Mouse (Mus musculus): ENCODE results near the gene Il18bp. TPM values are rescaled to one million over a fixed set of nuclear protein-coding genes. Genes with fewer than 3 reads are reported as not detected.

The Il18bp gene
- total and polyA plus RNA-seq, 3 experiments = 1.0 to 1.8 TPM; not detected in 1

- TF ChIP-seq MAZ (IDR thresholded peaks at IDR 0.05; ENCODE audit: low read depth, low read length) (no peak), POLR2A (IDR thresholded peaks at IDR 0.05; ENCODE audit: control insufficient read depth in 1 of 2, insufficient read depth in 1 of 2, low read depth in 1 of 2, low read length in 2 of 2, poor library complexity in 1 of 2) (no peak), GABPA (IDR thresholded peaks at IDR 0.05; ENCODE audit: low read depth, low read length) (no peak), MAX (IDR thresholded peaks at IDR 0.05; ENCODE audit: low read length) (no peak), CHD2 (IDR thresholded peaks at IDR 0.05; ENCODE audit: low read length) (no peak), CTCF (IDR thresholded peaks at IDR 0.05 in 2 of 3, conservative IDR thresholded peaks at IDR 0.05 in 1 of 3; ENCODE audit: control insufficient read depth in 1 of 3, insufficient read depth in 1 of 3, low read depth in 2 of 3, low read length in 3 of 3, poor library complexity in 1 of 3, severe bottlenecking in 1 of 3) (no peak), POLR2AphosphoS2 (IDR thresholded peaks at IDR 0.05; ENCODE audit: low read length) (no peak), MAFK (IDR thresholded peaks at IDR 0.05; ENCODE audit: borderline replicate concordance, low read depth, low read length) (no peak), USF1 (IDR thresholded peaks at IDR 0.05; ENCODE audit: low read depth, low read length) (no peak), JUND (IDR thresholded peaks at IDR 0.05; ENCODE audit: low read depth, low read length) (no peak), SMC3 (IDR thresholded peaks at IDR 0.05; ENCODE audit: low read depth, low read length) (no peak), ETS1 (IDR thresholded peaks at IDR 0.05; ENCODE audit: low read depth, low read length) (no peak), KAT2A (conservative IDR thresholded peaks at IDR 0.05; ENCODE audit: low read depth, low read length) (no peak), MEF2A (IDR thresholded peaks at IDR 0.05; ENCODE audit: extremely low read depth, insufficient replicate concordance, low read depth, low read length, poor library complexity, severe bottlenecking) (no peak), HCFC1 (IDR thresholded peaks at IDR 0.05; ENCODE audit: low read depth, low read length) (no peak), E2F4 (IDR thresholded peaks at IDR 0.05; ENCODE audit: borderline replicate concordance, low read depth, low read length) (no peak), ELF1 (IDR thresholded peaks at IDR 0.05; ENCODE audit: low read depth, low read length) (no peak), ZC3H11A (IDR thresholded peaks at IDR 0.05; ENCODE audit: low read depth, low read length) (no peak), ZNF384 (IDR thresholded peaks at IDR 0.05; ENCODE audit: low read depth, low read length) (no peak)
- Histone ChIP-seq H3K79me2 (ENCODE audit: control insufficient read depth, insufficient read depth, low read length, poor library complexity) (no peaks in the 10 kb centered on the region), H3K27me3 (ENCODE audit: control insufficient read depth in 1 of 2, insufficient read depth in 2 of 2, low read length in 2 of 2) (no peaks in the 10 kb centered on the region), H3K36me3 (ENCODE audit: control insufficient read depth in 1 of 2, insufficient read depth in 2 of 2, low read length in 2 of 2) (peaks cover 0 to 13% of the 10 kb centered on the region in 2 experiments; a peak in 2 of 4 replicates), H3K4me3 (ENCODE audit: control insufficient read depth in 1 of 2, insufficient read depth in 1 of 2, low read depth in 2 of 2, low read length in 2 of 2) (no peak overlapping the region), H3K27ac (ENCODE audit: control insufficient read depth, low read depth, low read length) (no peak overlapping the region), H3K4me1 (ENCODE audit: control insufficient read depth in 1 of 2, insufficient read depth in 2 of 2, low read length in 2 of 2) (no peaks in the 10 kb centered on the region), H3K9me3 (replicated peaks; ENCODE audit: insufficient read depth, low read length) (no peaks in the 10 kb centered on the region), H3K9ac (ENCODE audit: control insufficient read depth, low read depth, low read length, poor library complexity, severe bottlenecking) (no peak overlapping the region)
- DNase-seq (ENCODE audit: low read depth, low spot score) = no peak
Measured at GRCm38 (mm10) chr7:101999461-102000151, 18.9 kb downstream of the Il18bp start.

DNA sequence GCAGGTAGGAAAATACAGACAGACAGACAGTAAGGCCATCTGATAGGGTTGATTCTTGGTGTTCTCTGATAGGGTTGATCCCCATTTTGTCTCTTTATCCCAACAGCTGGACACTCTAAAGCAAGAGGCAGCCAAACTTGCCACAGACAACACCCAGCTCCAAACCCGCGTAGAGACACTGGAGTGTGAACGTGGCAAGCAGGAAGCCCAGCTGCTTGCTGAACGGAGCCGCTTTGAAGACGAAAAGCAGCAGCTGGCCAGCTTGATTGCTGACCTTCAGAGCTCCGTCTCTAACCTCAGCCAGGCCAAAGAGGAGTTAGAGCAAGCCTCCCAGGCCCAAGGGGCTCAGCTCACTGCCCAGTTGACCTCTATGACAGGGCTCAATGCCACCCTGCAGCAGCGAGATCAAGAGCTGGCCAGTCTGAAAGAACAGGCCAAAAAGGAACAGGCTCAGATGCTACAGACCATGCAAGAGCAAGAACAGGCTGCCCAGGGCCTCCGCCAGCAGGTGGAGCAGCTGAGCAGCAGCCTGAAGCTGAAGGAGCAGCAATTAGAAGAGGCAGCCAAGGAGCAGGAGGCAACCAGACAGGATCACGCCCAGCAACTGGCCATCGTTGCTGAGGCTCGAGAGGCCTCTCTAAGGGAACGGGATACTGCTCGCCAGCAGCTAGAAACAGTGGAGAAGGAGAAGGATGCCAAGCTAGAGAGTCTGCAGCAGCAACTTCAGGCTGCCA is 20.1 kb downstream of the Il18bp start:
- DNase-seq (ENCODE audit: low read depth, low spot score) = peak; percentile 76
- no peak overlapping the region for H3K9ac ChIP-seq (ENCODE audit: control insufficient read depth, low read depth, low read length, poor library complexity, severe bottlenecking)
- H3K27ac ChIP-seq (ENCODE audit: control insufficient read depth, low read depth, low read length) = no peak overlapping the region
- no peak overlapping the region for H3K4me3 ChIP-seq (ENCODE audit: control insufficient read depth in 1 of 2, insufficient read depth in 1 of 2, low read depth in 2 of 2, low read length in 2 of 2)
- TF ChIP-seq ZC3H11A (IDR thresholded peaks at IDR 0.05; ENCODE audit: low read depth, low read length) (0 out of 2 replicates have a peak, but pooled peaks have one; percentile 33), RAD21 (IDR thresholded peaks at IDR 0.05; ENCODE audit: low read depth, low read length) (peak; percentile 49), SMC3 (IDR thresholded peaks at IDR 0.05; ENCODE audit: low read depth, low read length) (peak; percentile 84), MAFK (IDR thresholded peaks at IDR 0.05; ENCODE audit: borderline replicate concordance, low read depth, low read length) (no peak), POLR2A (IDR thresholded peaks at IDR 0.05; ENCODE audit: control insufficient read depth in 1 of 2, insufficient read depth in 1 of 2, low read depth in 1 of 2, low read length in 2 of 2, poor library complexity in 1 of 2) (no peak), CTCF (IDR thresholded peaks at IDR 0.05 in 2 of 3, conservative IDR thresholded peaks at IDR 0.05 in 1 of 3; ENCODE audit: control insufficient read depth in 1 of 3, insufficient read depth in 1 of 3, low read depth in 2 of 3, low read length in 3 of 3, poor library complexity in 1 of 3, severe bottlenecking in 1 of 3) (peak; percentile 85 to 96 (median 91)), POLR2AphosphoS2 (IDR thresholded peaks at IDR 0.05; ENCODE audit: low read length) (no peak)
- no peaks in the 10 kb centered on the region for H3K4me1 ChIP-seq (ENCODE audit: control insufficient read depth in 1 of 2, insufficient read depth in 2 of 2, low read length in 2 of 2)
- no peaks in the 10 kb centered on the region for H3K27me3 ChIP-seq (ENCODE audit: control insufficient read depth in 1 of 2, insufficient read depth in 2 of 2, low read length in 2 of 2)
- no peaks in the 10 kb centered on the region for H3K79me2 ChIP-seq (ENCODE audit: control insufficient read depth, insufficient read depth, low read length, poor library complexity)
- H3K36me3 ChIP-seq (ENCODE audit: control insufficient read depth in 1 of 2, insufficient read depth in 2 of 2, low read length in 2 of 2) = peaks cover 0 to 14% of the 10 kb centered on the region in 2 experiments; a peak in 2 of 4 replicates
- H3K9me3 ChIP-seq (replicated peaks; ENCODE audit: insufficient read depth, low read length) = no peaks in the 10 kb centered on the region
